Mouse (Mus musculus): Measurements from ENCODE around the gene Fcrla.

DNA sequence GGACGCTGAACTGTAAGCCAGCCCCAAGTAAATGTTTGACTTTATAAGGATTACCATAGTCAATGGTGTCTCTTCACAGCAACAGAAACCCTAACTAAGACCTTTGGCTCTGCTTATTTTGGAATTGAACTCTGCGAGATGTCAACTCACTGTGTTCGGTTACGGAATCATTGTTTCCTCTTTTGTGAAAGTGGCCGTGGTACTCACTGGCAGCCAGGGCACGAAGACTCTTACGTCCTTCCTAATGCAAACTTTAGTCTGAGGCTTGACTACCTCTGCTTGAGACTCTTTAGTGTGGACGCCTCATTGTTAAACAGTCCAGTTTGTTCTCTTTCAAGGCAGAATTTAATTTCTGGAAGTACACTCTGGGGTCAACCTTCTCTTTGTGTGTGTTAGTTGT is 8.1 kb downstream of the Fcrla start:
- TF ChIP-seq POLR2A (IDR thresholded peaks at IDR 0.05; ENCODE audit: borderline replicate concordance, extremely low read depth, low read depth, low read length) = no peak
- no peak for TF ChIP-seq CTCF (IDR thresholded peaks at IDR 0.05; ENCODE audit: insufficient read depth, low read length)
